Mouse (Mus musculus) gastrocnemius, adult 18-20 months (tissue): ENCODE data around the gene Smim1. TPM values are rescaled to one million over a fixed set of nuclear protein-coding genes. Genes with fewer than 3 reads are reported as not detected.

Experiments used
- total RNA-seq, 2 experiments: library from RNA; stranded (reverse); gene quantifications; 2 replicates each; pipeline ENCODE4 v1.2.3; 2021

Smim1 gene
- total RNA-seq, 2 experiments from 2014 or later: 1.4 to 2.2 TPM

Other genes with a start within 250 kb of the Smim1 start
- gene A430005L14Rik, start 69.0 kb downstream of the Smim1 start, total RNA-seq: 10 to 100 TPM; 16.4 to 19.5 TPM
- gene Dffb, start 51.1 kb downstream of the Smim1 start, total RNA-seq: under 1 TPM; 0.74 to 0.98 TPM
- gene Cep104, start 51.0 kb downstream of the Smim1 start, total RNA-seq: 10 to 100 TPM; 26.5 to 27.9 TPM
- 10 to 100 TPM; 26.3 to 27.8 TPM for gene Lrrc47, start 14.5 kb downstream of the Smim1 start, total RNA-seq
- not detected for gene Ccdc27, start 16.4 kb upstream of the Smim1 start, total RNA-seq
- not detected for gene Trp73, start 114.0 kb upstream of the Smim1 start, total RNA-seq
- gene Wrap73, start 116.1 kb upstream of the Smim1 start, total RNA-seq: 10 to 100 TPM; 12.0 to 12.9 TPM
- 100 to 1,000 TPM in 1 of 2 experiments, 10 to 100 TPM in 1; 93.9 to 108 TPM for gene Tprgl, start 134.4 kb upstream of the Smim1 start, total RNA-seq
- under 1 TPM; 0.25 to 0.40 TPM for gene Megf6, start 144.5 kb upstream of the Smim1 start, total RNA-seq